Mouse (Mus musculus): ENCODE measurements at regions not wholly inside any gene's neighbourhood (a gene's known extent, or its start where the extent isn't known, plus 50 kb on each side); places are given as distances from the start of the nearest gene placed in this dataset.

DNA sequence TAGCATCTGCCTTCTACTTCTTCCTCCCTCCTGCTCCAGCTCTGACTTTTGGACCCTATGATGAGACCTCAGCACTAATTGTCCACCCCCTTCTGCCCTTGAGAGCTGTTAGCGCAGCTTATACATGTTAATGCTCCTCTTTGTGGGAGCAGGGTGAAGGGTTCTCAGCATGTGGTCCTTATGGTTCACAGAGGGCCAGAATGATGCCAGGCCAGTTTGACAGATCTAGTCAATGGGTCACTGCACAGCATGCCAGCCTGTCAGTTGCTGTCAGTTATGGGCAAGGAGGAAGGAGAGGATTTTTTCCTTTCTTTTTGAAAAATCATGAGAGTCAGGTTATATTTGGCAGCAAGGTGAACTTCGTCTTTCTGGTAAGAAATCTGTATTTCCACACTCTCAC, 68.4 kb downstream of the 4931417E11Rik start:
- DNase-seq (ENCODE audit: low read depth, low spot score), result peak; percentile 81

DNA sequence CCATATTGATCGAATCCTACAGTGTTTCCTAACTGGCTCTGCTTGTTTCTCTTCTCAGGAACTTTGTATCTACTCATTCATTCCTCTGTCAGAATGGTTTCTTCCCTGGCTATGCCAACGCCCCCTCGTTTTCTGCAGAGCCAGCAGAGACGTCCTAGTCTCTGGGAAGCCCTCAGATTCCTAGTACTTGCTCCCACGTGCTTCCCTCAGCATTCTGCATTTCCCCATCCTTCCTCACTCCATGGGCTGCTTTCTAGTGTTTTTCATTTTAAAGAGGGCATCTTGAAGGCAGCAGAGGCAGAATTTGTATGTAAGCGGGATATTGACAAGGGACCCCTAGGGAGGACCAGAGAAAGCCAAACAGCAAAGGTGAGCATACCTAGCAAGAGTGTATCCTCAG, 80.2 kb downstream of the 4931417E11Rik start:
- DNase-seq (ENCODE audit: low read depth, low spot score), result no peak

DNA sequence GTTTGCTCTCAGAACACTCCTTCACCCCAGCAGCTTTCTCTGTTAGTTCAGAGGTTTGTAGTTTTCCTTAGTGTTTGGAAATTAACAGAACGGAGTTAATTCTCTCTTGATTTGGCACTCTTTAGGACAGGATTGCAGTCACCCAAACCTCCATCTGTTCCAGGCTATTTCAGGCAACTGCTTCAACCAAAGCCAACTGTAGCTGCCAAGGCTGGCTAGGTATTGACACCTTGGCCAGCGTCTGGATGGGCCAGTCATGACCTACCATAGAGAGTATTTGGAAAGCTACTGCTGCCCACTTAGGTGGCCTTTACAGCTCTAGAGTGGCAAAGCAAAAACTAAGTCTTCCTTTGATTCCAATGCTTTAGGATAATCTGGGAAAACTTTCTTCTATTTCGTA, 83.2 kb downstream of the 4931417E11Rik start:
- peak; percentile 98 for DNase-seq (ENCODE audit: low read depth, low spot score)

DNA sequence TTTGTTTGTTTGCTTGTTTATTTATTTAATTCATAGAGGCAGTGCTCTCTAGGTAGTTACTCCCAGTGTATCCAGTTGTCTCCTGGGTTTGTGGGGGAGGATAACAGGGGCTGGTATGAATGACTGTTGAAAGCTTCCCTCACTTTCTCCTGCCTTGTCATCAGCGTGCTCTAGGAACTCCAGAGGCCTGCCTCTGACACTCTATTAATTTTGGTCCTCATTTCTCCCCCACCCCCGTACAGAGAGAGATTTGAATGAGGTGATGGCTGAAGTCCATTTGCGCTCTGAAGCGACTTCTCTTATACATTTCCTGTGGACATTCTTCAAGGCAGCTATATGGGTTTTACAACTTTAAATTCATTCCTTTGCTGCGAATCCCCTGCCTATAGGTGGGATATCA, 89.6 kb downstream of the 4931417E11Rik start:
- no peak for DNase-seq (ENCODE audit: low read depth, low spot score)

DNA sequence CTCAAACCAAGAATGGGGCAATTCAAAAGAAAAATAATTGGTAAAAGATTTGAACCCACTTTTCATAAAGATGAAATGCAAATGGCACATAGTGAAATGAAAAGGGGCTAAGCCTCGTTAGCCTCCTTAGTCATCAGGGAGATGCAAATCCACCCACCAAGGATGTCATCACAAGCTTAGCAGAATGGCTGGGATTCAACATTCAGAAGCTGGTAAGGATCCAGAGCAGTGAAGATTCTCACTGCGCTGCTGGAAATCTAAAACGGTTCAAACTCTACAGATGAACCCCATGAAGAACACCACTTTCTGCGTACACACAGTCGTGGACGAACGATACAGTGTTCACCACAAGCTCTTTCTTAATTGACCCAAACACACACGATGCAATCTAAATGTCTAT, 91.6 kb downstream of the 4931417E11Rik start:
- DNase-seq (ENCODE audit: low read depth, low spot score), result no peak

DNA sequence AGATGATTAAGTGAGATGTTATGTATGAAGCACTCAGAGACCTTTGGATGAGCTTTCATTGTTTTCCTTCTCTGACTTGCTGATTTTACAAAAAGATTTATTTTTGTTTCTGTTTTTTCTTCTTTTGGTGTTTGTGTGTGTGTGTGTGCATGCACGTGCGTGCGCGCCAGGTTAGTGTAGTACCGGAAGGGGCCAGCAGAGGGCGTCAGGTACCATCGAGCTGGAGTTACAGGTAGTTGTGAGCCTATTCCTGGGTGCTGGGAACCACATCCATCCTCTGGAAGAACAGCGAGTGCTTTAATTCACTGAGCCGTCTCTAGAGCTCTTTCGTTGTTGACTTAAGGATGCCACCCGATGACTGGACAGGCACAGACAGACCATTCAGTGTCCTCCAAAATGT, 93.2 kb downstream of the 4931417E11Rik start:
- DNase-seq (ENCODE audit: low read depth, low spot score), result no peak

DNA sequence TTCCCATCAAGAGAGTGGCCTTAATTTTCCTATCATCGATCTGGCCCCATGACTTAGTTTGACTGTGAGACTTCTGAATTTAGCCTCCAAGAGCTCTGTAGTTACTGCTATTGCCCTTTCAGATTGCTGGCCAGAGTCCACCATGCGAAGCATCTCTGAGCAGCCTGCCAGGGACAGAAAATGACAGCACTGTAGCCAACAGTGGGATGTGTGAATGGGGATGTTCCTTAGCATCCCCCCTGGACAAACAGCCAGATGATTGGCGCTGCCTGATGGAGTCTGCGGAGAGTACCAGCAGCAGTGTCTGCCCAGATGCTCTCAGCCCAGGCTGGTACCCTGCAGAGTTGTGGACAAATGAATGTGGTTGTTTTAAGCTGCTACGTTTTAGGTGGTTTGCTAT, 96.6 kb downstream of the 4931417E11Rik start:
- DNase-seq (ENCODE audit: low read depth, low spot score), result peak; percentile 56

DNA sequence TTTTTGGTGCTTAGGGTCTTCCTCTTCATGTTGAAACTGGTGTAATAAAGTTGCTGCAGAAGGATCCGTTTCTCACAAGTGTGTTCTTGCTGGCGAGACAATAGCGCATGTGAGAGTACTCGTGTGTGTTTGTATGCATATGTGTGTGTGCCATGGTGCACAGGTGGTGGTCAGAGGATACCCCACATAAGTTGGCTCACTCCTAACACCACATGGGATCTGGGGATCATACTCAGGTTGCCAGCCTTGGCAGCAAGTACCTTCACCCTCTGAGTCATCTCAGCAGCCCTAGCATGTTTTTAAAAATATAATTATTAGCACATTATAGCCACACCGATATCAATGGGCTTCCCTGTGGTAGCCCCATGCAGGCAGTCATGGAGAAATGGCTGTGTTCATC, 97.6 kb downstream of the 4931417E11Rik start:
- peak; percentile 36 for DNase-seq (ENCODE audit: low read depth, low spot score)

DNA sequence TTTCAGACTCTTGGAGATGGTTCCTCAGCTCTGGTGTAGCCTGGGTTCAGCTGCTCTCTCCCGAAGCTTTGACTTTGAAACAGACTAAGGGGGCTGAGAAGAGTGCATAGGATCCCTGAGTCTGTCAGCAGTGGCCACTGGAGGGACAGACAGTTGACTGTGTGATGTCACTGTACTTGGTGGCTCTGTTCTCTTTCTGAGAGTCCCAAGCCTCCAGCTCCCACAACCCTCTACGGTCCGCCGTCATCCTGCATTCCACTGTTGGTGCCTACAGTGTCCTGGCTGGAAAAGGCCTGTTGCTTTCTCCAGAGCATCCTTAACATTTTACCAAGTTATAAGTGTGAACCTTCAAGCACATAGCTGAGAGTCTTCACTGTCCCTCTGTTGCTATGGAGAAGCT, 98.6 kb downstream of the 4931417E11Rik start:
- no peak for DNase-seq (ENCODE audit: low read depth, low spot score)

DNA sequence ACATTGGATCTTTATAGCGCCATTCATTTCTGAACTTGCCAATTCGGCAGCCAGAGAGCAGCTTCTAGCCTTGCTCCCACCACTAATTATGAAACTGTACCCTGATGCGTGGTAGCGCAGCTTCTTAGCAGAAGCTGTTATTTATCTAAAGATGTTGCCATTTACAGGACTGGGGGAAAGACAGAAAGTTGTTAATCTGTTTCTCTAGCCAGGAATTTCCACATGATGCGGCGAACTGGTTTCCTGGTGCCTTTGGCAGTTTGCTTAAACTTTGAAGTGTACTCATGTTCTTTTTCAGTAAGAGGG, 100.7 kb downstream of the 4931417E11Rik start:
- DNase-seq (ENCODE audit: low read depth, low spot score), result peak; percentile 53

DNA sequence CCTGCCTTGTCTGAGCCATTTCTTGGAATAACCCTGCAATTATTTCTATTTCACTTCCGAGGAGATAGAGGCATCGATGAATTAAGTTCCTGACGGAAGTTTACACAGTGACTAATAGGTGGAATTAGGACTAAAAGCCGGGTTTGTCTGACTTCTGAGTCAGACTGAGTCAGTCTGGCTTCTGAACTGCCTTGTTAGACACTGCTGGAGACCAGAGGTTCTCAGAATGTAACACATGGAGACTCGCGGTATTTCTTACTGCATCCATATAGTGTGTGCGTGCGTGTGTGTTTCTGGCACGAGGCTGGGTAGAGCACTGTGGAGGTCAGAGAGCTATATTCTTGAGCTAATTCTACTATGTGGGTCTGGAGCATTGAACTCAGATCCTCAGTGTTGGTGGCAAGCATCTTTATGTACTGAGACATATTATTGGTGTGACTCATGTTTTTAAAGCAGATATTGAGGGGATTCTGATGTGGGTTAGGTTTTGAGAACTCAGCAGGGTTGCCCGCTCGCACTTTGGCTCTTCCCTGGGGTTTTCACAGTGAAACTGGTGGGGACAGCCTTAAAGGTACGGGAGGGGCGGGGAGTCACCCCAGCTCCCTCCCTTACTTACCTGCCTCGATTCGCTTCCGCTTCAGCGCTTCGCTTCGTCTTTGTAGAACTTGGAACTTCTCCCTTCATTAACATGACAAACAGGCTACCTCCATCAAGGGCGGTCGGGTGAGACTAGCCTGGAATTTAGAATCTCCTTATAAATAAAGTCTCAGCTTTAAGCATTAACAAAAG, 101.2 kb downstream of the 4931417E11Rik start:
- peak; percentile 62 for DNase-seq (ENCODE audit: low read depth, low spot score)

DNA sequence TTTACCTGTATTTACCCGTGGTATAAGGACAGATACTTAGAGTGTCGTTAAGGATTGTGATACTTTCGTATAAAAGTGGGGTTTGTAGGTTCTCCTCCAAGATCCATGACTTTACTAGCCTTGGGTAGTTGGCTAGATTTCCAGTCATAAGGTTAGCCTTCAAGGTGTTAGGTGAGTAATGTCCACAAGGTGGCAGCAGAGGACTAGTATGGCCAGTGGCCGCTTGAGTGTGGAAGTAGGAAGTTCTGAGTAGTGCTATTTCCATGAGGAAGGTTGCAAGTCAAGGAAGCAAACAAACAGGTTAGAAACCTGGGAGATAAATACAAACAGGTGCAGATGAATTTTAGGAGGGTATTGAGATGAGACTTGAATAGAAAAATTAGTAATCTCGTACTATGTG, 101.9 kb downstream of the 4931417E11Rik start:
- peak; percentile 88 for DNase-seq (ENCODE audit: low read depth, low spot score)

DNA sequence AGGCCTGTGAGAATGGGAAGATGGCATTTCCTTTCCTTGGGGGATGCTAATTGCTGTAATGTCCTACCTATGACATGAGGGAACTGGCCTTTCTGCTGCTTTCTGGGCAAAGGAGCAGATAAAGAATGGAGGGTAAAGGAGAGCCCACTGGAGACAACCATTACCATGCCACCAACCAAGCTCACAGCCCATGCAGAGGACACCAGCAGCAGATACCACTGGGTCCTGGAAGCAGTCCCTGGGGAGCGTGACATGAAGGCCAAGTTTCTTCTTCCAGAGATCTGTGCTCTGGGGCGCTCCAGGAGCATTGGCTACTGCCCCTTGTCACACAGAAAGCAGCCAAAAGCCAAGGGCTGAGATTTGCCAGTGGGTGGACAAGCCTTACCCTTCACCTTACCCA, 102.8 kb downstream of the 4931417E11Rik start:
- no peak for DNase-seq (ENCODE audit: low read depth, low spot score)

DNA sequence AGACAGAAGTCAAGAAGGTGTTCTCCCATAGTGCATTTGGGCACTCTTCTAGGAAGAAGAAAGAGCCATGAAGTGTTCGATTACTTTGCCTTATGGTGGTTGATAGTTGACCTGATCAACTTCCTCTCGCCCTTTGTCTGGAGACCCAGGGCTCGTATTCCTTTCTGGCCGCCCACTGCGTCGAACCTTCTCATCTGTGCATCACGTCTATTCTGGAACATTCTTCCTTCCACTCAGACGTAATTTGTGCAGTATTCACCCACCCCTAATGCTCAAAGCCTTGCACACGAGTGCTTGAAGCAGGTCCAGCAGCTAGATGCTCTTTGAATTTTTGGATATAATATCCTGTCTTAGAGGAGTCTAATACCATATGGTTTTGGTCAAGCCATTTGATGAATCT, 104.2 kb downstream of the 4931417E11Rik start:
- DNase-seq (ENCODE audit: low read depth, low spot score), result no peak

DNA sequence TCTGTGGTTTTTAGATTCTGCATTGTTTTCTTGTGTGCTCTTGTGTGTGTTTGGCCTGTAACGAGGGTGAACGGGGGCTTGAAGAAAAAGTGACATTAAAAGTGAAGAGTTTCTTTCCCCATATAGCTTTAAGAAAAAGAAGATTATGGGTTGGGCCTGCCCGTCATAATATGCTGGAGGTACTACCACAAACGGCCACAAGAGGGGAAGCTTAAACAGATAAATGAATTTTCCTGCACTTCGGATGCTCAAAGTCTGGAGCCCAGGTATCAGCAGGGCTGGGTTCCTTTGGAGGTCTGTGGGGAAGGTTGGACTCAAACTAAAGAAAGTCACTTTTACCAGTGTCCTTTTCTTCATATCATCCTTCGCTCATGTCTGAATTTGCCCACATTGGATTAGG, 86.8 kb downstream of the Suclg1 start:
- peak; percentile 25 for DNase-seq (ENCODE audit: low read depth, low spot score)

DNA sequence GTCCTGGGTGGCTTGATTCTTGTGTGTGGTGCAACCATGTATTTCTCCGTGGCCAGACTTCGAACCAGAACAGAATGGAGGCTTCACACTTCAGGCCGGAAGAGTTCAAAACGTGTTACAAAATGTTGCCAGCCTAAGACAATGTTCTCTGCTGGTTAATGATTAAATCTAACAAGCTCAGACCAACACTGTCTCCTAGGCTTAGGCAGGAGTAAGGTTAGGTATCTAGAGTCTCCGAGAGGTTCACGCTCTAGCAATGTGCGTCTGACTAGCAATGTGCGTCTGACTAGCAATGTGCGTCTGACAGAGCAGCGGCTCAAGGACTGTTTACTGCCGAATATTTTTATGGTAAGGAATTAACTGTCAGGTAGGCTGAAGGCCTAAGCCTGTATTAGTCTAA, 81.5 kb downstream of the Suclg1 start:
- DNase-seq (ENCODE audit: low read depth, low spot score), result no peak
